Mouse (Mus musculus): Measurements from ENCODE around the gene Dnal4. TPM values are rescaled to one million over a fixed set of nuclear protein-coding genes. Genes with fewer than 3 reads are reported as not detected.

Gene Dnal4
- polyA plus RNA-seq, 1 experiment from 2014 or later, result 68.6 TPM

- Histone ChIP-seq H3K4me3 (no peak overlapping the region), H3K27ac (replicated peaks) (no peak overlapping the region), H3K9me3 (no peaks in the 10 kb centered on the region), H3K27me3 (replicated peaks; ENCODE audit: low read depth, poor library complexity, severe bottlenecking) (no peaks in the 10 kb centered on the region), H3K4me1 (peaks cover 11% of the 10 kb centered on the region), H3K36me3 (replicated peaks) (peaks cover 98% of the 10 kb centered on the region)
- 91% methylated on average over 6 of the region's 6 CpGs for WGBS
- no peak for DNase-seq (ENCODE audit: low spot score)
These were observed 60.9 kb downstream of the Dnal4 start for GRCm38 (mm10) chr15:79716710-79717109.

DNA sequence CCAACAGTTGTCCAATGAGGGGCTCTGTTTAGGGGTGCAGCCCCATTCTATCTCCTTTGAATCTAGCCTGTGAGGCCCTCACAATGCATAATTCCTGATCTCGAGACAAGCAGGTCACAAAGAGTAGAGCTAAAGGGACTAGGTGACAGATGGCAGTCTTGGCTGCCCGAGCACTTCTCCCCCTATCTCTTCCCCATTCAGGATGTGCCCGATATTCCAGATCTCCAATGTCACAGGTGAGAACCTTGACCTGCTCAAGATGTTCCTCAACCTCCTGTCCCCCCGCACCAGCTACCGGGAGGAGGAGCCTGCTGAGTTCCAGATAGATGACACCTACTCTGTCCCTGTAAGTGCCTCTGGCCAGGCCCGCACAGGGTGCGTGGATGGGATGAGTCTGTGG, 62.0 kb downstream of the Dnal4 start:
- no peak overlapping the region for H3K4me3 ChIP-seq
- no peak for DNase-seq (ENCODE audit: low spot score)
- no peak overlapping the region for H3K27ac ChIP-seq (replicated peaks)
- no peaks in the 10 kb centered on the region for H3K9me3 ChIP-seq
- no peaks in the 10 kb centered on the region for H3K27me3 ChIP-seq (replicated peaks; ENCODE audit: low read depth, poor library complexity, severe bottlenecking)
- 93% methylated on average over 7 of the region's 7 CpGs for WGBS
- peaks cover 100% of the 10 kb centered on the region for H3K36me3 ChIP-seq (replicated peaks)
- H3K4me1 ChIP-seq, result peaks cover 2% of the 10 kb centered on the region; the same call in 1 of the 2 replicates

Other genes with a start within 250 kb of the Dnal4 start
- gene Ddx17, start 231.1 kb downstream of the Dnal4 start, polyA plus RNA-seq (2016; fragmentation: Nextera tagmentation; extraction: Ambion mirVana), result 43.7 and 44.9 TPM in 2 replicates
- gene Dmc1, start 172.7 kb downstream of the Dnal4 start, polyA plus RNA-seq (2016; fragmentation: Nextera tagmentation; extraction: Ambion mirVana), result 1.2 and 1.4 TPM in 2 replicates
- 2.0 and 2.3 TPM in 2 replicates for gene Fam227a, start 118.9 kb downstream of the Dnal4 start, polyA plus RNA-seq (2016; fragmentation: Nextera tagmentation; extraction: Ambion mirVana)
- gene Cby1, start 118.7 kb downstream of the Dnal4 start, polyA plus RNA-seq (2016; fragmentation: Nextera tagmentation; extraction: Ambion mirVana), result 60.3 and 69.6 TPM in 2 replicates
- gene Tomm22, start 107.0 kb downstream of the Dnal4 start, polyA plus RNA-seq (2016; fragmentation: Nextera tagmentation; extraction: Ambion mirVana), result 250 and 258 TPM in 2 replicates
- 22.9 and 23.9 TPM in 2 replicates for gene Josd1, start 89.9 kb downstream of the Dnal4 start, polyA plus RNA-seq (2016; fragmentation: Nextera tagmentation; extraction: Ambion mirVana)
- 47.7 and 51.6 TPM in 2 replicates for gene Gtpbp1, start 87.0 kb downstream of the Dnal4 start, polyA plus RNA-seq (2016; fragmentation: Nextera tagmentation; extraction: Ambion mirVana)
- gene Sun2, start 35.3 kb downstream of the Dnal4 start, polyA plus RNA-seq (2016; fragmentation: Nextera tagmentation; extraction: Ambion mirVana), result 2.4 and 3.4 TPM in 2 replicates
- 1.8 and 2.2 TPM in 2 replicates for gene Nptxr, start 26.9 kb upstream of the Dnal4 start, polyA plus RNA-seq (2016; fragmentation: Nextera tagmentation; extraction: Ambion mirVana)
- gene Npcd, start 56.4 kb upstream of the Dnal4 start, polyA plus RNA-seq (2016; fragmentation: Nextera tagmentation; extraction: Ambion mirVana), result not detected in 2 replicates
- 16.1 and 18.1 TPM in 2 replicates for gene Cbx6, start 56.8 kb upstream of the Dnal4 start, polyA plus RNA-seq (2016; fragmentation: Nextera tagmentation; extraction: Ambion mirVana)
- gene Apobec3, start 113.8 kb upstream of the Dnal4 start, polyA plus RNA-seq (2016; fragmentation: Nextera tagmentation; extraction: Ambion mirVana), result 7.7 and 8.4 TPM in 2 replicates
- gene Cbx7, start 193.3 kb upstream of the Dnal4 start, polyA plus RNA-seq (2016; fragmentation: Nextera tagmentation; extraction: Ambion mirVana), result 2.1 and 2.4 TPM in 2 replicates
- 1.4 and 1.6 TPM in 2 replicates for gene Pdgfb, start 237.1 kb upstream of the Dnal4 start, polyA plus RNA-seq (2016; fragmentation: Nextera tagmentation; extraction: Ambion mirVana)

All from embryonic facial prominence, embryonic 10.5 days (tissue).